Mouse (Mus musculus): ENCODE data around the gene Fnip2.

The Fnip2 gene

GRCm38 (mm10) chr3:79411666-79412065 is 155.9 kb downstream of the Fnip2 start:
- no peak for DNase-seq

- no peak for DNase-seq
Observed at GRCm38 (mm10) chr3:79410629-79410995, 157.0 kb downstream of the Fnip2 start.

GRCm38 (mm10) chr3:79409927-79410628 is 157.5 kb downstream of the Fnip2 start:
- no peak for DNase-seq

GRCm38 (mm10) chr3:79408546-79408945 is 159.1 kb downstream of the Fnip2 start:
- DNase-seq: no peak
